Mouse (Mus musculus): ENCODE results near the gene Zc2hc1c.

- TF ChIP-seq POLR2A (IDR thresholded peaks at IDR 0.05; ENCODE audit: borderline replicate concordance, extremely low read depth, low read depth, low read length) (no peak), CTCF (IDR thresholded peaks at IDR 0.05; ENCODE audit: insufficient read depth, low read length) (no peak)
These were observed 51.6 kb downstream of the Zc2hc1c start for GRCm38 (mm10) chr12:85339947-85340346.

All from lung, adult 2 months (tissue).